11 mouse cellular contexts compared by ENCODE assay signal in genomic region chr8:12988722-12989430, GRCm38 (mm10). TPM values are rescaled to one million over a fixed set of nuclear protein-coding genes. Genes with fewer than 3 reads are reported as not detected.
DNase-seq lines count a peak whose midpoint lies in the region; ATAC-seq and TF ChIP-seq lines count a peak whose summit lies in the region.
"Had no signal": no experiment of that assay in that cellular context is flagged by ENCODE, and none has a peak within 500 bp of the region (broad histone marks: within the 10 kb centered on the region; RNA-seq: fewer than 3 reads in every experiment).

No protein-coding gene starts in this region.

- no peaks in the 10 kb centered on the region for H3K9me3 ChIP-seq in heart, embryonic 12.5 days (replicated peaks)
- H3K9me3 ChIP-seq: kidney, embryonic 15.5 days had no signal

- no peak overlapping the region for H3K4me2 ChIP-seq in heart, embryonic 12.5 days
- H3K4me2 ChIP-seq: kidney, embryonic 15.5 days had no signal

- H3K4me3 ChIP-seq in gastrocnemius, adult 2 months = no peak overlapping the region
- no peak overlapping the region for H3K4me3 ChIP-seq in heart, embryonic 12.5 days
- H3K4me3 ChIP-seq: kidney, embryonic 15.5 days had no signal

- peak; percentile 46 for DNase-seq in gastrocnemius, adult 2 months
- no peak for DNase-seq in gastrocnemius, postnatal 4 days (ENCODE audit: low spot score in 2 of 2)
- DNase-seq in lung, postnatal 14 days = peak; percentile 15
- DNase-seq in lung, postnatal 25 days (ENCODE audit: low spot score) = no peak
- DNase-seq in adipocyte (ENCODE audit: low spot score) = peak; percentile 38
- DNase-seq in lung, postnatal 36 days = peak; percentile 25
- DNase-seq in ovary, adult 18-20 months (ENCODE audit: low spot score) = no peak

- intact Hi-C loops in gastrocnemius, adult 2 months (cut with DNase I) = no loop called here

- H3K36me3 ChIP-seq in heart, embryonic 12.5 days = no peaks in the 10 kb centered on the region

- no peak for ATAC-seq in heart, embryonic 12.5 days (ENCODE audit: insufficient number of reproducible peaks, low FRiP score)

- no peaks in the 10 kb centered on the region for H3K27me3 ChIP-seq in heart, embryonic 12.5 days (replicated peaks)
- H3K27me3 ChIP-seq: kidney, embryonic 15.5 days had no signal

- H3K4me1 ChIP-seq in heart, embryonic 12.5 days (replicated peaks) = peaks cover 19% of the 10 kb centered on the region

- no peak overlapping the region for H3K9ac ChIP-seq in heart, embryonic 12.5 days
- H3K9ac ChIP-seq: kidney, embryonic 15.5 days had no signal

- 63% methylated on average over 13 of the region's 13 CpGs for WGBS in heart, embryonic 12.5 days

- H3K27ac ChIP-seq in gastrocnemius, adult 2 months = no peak overlapping the region
- H3K27ac ChIP-seq in heart, embryonic 12.5 days (ENCODE audit: poor library complexity, severe bottlenecking) = no peak overlapping the region
- H3K27ac ChIP-seq: kidney, embryonic 15.5 days had no signal

- TF ChIP-seq CTCF in gastrocnemius, adult 2 months (IDR thresholded peaks at IDR 0.05) = peak; percentile 50

RNA-seq across cellular contexts. Expression of gene F7, which starts 37.0 kb away (rescaled TPM):
- not detected for total RNA-seq in gastrocnemius, adult 2 months (2021)
- total RNA-seq in gastrocnemius, postnatal 4 days (2021) = under 1 TPM in 1 of 2 experiments, not detected in 1; 0.18 TPM
- 0.23 TPM in 1 of 2 replicates, not detected in the other for polyA plus RNA-seq in heart, embryonic 12.5 days (2016; fragmentation: Nextera tagmentation; extraction: Ambion mirVana)
- total RNA-seq: heart, postnatal 10 days had no signal

RNA-seq across cellular contexts. Expression of gene F10, which starts 48.2 kb away (rescaled TPM):
- not detected for total RNA-seq in gastrocnemius, adult 2 months (2021)
- 1 to 10 TPM in 1 of 2 experiments, not detected in 1; 1.7 TPM for total RNA-seq in gastrocnemius, postnatal 4 days (2021)
- 2.7 and 2.8 TPM in 2 replicates for polyA plus RNA-seq in heart, embryonic 12.5 days (2016; fragmentation: Nextera tagmentation; extraction: Ambion mirVana)
- total RNA-seq: left cerebral cortex, postnatal 14 days had no signal

Comparison
In these comparisons a context has a peak if more than half of its experiments do, and no peak if none do; other contexts are left out.
1. DNase-seq: peak in gastrocnemius, adult 2 months (single experiment), lung, postnatal 14 days (single experiment), adipocyte (single experiment) and lung, postnatal 36 days (single experiment); none in gastrocnemius, postnatal 4 days (0 of 2), lung, postnatal 25 days (single experiment) and ovary, adult 18-20 months (single experiment).